Mouse (Mus musculus): ENCODE measurements around the gene Cd70.

- TF ChIP-seq CTCF (IDR thresholded peaks at IDR 0.05; ENCODE audit: low read depth, low read length) (no peak), POLR2A (IDR thresholded peaks at IDR 0.05; ENCODE audit: borderline replicate concordance, low read depth, low read length) (no peak)
Measured at GRCm38 (mm10) chr17:57134693-57135092, 14.9 kb downstream of the Cd70 start.

Measured in bone marrow macrophage, adult 2 months (primary cell).